Mouse (Mus musculus): ENCODE data around the gene Tbc1d2.

GRCm38 (mm10) chr4:46591833-46592520, 58.0 kb downstream of the Tbc1d2 start:
- TF ChIP-seq CTCF (IDR thresholded peaks at IDR 0.05), result no peak
- TF ChIP-seq EP300 (IDR thresholded peaks at IDR 0.05), result no peak

Measured in lung, postnatal 0 days (tissue).